Mouse (Mus musculus) inflammation-experienced regulatory T-cells, adult 6 months (primary cell): ENCODE measurements around the gene Ncstn. TPM values are rescaled to one million over a fixed set of nuclear protein-coding genes. Genes with fewer than 3 reads are reported as not detected.

ENCODE experiments used
- ATAC-seq: one replicate; pipeline ENCODE4 v1.8.0; 2017
- polyA plus RNA-seq, 3 experiments: library from polyadenylated mRNA; unstranded; fragments of 100-300 nt; shearing (Covaris generic); gene quantifications; one replicate each; pipeline ENCODE4 v1.2.1; 2017

Ncstn gene
- polyA plus RNA-seq, 3 experiments from 2014 or later: 97.1 to 147 (median 109) TPM

- ATAC-seq: peak; percentile 55
Observed at GRCm38 (mm10) chr1:172027010-172027808, 55.4 kb downstream of the Ncstn start.

DNA sequence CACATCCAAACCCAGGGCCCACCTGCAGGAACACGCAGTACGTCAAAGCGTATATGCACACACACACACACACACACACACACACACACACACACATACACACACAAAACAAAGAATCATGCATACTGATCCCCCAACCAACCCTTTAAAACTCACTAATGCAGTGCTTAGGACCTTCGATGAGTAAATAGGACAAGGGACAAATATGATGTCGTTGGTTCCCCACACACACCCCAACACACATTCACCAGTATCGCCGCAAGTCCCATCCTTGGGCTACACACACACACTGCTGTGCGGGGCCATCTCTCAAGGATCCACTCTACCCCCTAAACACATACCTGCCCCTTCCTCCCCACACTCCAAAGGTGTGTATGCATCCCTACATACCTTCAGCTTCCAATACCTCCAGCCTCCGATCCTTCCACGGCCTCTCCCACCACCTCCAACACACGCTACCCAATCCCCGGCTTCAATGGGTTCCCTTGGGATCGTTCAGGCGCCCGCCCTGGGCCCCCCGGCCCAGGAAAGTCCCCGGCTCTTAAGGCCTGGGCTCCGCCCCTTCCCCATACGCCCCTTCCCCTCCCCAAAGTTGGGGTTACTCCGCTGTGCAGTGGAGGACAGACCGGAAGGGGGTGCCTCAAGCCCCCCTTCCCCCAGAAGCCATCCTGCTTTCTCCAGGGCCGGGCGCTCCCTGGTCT lies 56.2 kb downstream of the Ncstn start:
- ATAC-seq: peak; percentile 75

DNA sequence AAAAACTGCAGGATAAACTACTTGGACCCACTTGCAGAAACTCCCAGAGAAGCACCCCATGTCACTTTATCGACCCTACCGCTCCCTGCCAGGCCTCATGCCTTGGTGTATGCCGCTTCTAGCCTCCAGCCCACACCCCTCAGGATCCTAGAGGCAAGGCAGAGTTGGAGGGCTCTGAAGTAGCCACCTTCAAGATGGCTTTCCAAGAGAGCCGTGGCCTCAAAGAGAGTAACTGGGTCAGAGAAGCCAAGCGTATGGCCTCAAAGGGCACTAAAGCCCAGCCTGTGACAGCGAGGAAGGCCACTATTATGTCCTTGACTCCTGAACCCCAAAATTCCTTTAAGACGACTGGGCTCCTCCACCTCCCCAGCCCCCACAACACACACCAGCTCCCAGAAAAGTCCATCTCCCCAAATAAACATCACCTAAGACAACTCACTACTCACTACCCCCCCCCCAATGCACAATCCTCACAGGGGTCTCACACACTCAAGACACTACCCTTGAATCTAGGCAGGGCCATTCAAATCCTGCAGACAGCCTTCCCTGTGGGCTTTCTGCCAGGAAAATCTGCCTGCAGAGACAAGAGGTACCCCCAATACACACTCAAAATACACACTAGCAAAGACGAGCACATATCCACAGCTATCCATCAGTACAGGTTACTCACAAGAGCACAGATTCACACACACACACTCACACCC lies 57.2 kb downstream of the Ncstn start:
- no peak for ATAC-seq

GRCm38 (mm10) chr1:172024140-172024895 lies 58.3 kb downstream of the Ncstn start:
- ATAC-seq: no peak

DNA sequence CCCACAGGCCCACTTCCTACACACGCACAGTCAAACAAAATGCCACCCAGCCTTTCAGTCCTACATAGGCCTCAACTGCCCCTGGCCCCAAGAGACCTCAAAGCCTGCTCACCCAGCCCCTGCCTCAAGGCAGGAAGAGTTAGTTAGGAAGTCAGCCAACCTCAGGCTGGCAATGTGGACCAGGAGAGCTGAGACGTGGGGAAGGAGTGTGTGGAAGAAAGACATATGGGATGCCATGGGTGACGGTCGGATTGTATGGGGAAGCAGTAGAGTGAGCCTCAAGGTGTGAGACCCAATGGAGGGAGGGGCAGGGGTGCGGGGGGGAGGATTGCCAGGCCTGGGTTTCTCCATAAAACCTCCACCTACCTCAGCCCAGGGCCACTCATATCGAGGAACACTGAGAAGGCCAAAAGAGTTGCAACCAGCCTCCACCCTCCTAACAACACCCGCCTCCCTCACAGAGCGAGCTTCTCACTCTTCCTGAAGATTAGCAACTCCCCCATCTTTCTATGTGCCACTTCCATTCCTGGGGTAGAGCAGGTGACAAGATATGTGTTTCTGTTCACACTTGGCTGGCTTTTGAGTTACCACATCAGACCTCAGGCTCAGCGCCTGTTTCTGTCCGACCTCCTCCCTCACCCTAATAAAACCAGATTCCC lies 62.6 kb downstream of the Ncstn start:
- no peak for ATAC-seq

DNA sequence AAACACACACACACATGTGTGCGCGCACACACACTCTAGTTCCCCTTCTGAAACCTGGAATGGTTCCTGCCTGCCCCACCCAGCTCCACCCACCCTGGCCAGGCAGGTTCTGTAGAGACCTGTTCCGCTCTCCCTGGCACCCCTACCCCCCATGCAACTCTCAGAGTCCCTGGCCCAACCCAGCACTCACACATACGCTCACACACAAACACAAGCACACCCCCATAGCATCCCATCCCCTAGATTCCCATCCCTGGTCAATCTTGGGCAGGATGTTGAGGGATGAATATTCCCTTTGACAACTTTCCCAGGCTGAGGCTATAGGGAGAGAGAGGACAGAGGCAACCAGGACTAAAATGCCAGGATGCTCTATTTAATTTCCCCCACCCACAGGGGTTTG lies 63.3 kb downstream of the Ncstn start:
- ATAC-seq: no peak

GRCm38 (mm10) chr1:172018336-172019311 lies 64.0 kb downstream of the Ncstn start:
- ATAC-seq: no peak

DNA sequence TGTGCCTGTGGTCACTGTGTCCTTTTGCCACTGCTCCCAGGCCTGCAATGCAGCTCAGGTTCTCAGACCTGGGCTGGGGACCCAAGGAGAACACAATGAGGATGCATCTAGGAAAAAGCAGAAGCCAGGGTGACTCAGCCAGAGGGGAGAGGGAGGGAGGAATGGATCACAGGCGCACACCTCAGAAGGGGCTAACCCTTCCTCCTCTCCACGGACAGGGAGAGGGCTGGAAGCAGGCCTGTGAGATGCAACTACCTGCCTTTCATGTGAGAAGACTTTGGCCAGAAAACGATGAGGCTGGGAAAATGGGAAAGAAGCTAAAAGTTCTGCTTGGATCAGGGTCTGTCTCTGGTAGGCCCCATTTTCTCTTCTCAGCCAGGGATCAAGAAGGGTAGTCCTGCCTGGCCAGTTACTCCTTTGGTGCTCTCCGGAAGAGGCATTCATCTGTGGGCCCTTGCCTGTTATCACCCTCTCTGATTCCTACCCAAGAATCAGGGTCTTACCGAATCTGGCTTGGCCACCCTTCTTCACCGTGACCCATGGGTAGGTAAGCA lies 65.0 kb downstream of the Ncstn start:
- no peak for ATAC-seq

DNA sequence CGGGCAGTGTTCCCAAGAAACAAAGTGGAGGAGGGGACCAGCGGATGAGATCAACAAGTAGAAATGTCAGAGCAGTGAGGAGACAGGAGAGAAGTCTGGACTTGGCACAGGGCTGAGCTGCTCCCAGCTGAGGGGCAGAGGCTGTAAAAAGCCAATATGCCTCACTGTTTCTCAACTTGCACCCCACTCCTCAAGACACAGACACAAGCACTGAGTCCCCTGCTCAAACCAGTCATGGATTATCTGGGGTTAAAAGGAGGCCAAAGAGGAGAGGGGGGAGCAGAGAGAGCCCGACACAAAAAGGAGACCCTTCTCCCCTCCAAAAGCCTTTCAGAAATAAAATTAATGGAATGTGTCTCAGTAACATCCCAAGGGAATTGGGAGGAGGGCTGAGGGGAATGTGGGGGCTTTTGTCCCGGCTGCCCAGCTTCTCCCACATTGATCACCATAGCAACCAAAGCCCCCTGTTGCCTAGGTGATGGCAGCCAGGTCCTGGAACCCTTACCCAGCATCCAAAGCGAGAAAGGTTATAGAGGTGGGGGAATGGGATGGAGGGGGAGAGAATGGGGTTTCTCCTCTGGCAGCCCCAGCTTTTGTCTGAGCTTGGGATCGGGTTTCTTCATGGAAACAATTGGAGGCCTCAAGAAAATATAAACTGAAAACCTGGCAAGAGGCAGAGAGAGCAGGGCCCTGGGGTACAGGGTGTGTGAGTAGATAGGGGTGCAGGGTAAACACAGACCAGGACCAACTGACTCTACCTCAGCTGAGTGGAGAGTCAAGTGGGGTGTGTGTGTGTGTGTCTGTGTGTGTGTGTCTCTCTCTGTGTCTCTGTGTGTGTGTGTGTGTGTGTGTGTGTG lies 65.7 kb downstream of the Ncstn start:
- no peak for ATAC-seq

DNA sequence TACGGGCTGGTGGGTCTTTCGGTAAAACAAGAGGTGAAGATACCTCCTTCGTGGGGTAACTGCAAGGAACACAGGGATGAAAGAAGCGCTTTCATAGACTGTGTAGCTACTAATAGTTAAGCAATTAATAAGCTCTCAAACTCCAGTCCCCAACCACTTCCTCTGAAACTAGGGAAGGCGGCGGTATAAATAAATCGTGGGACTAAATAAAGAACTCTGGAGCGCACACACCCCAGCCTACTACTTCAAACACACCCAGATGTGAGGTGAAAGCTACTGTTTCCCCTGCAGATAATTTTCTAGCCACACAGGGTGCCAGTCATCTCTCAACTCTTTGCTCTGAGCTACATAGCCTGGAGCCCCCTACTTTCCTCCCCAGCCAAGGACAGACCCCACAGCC lies 66.6 kb downstream of the Ncstn start:
- ATAC-seq: peak; percentile 29

Other genes starting within 250 kb of the Ncstn start
- 100 to 1,000 TPM; 219 to 268 (median 234) TPM for gene Cd84, start 243.1 kb downstream of the Ncstn start, polyA plus RNA-seq
- gene Gm10521, start 187.1 kb downstream of the Ncstn start, polyA plus RNA-seq: 1 to 10 TPM; 1.4 to 2.7 (median 2.5) TPM
- 100 to 1,000 TPM; 306 to 408 (median 373) TPM for gene Slamf6, start 165.3 kb downstream of the Ncstn start, polyA plus RNA-seq
- under 1 TPM; 0.57 to 0.66 (median 0.64) TPM for gene Vangl2, start 54.4 kb downstream of the Ncstn start, polyA plus RNA-seq
- not detected for gene Nhlh1, start 25.2 kb downstream of the Ncstn start, polyA plus RNA-seq
- gene Copa, start 266 bp downstream of the Ncstn start, polyA plus RNA-seq: 100 to 1,000 TPM in 1 of 3 experiments, 10 to 100 TPM in 2; 94.5 to 111 (median 98.0) TPM
- 10 to 100 TPM; 61.2 to 81.8 (median 78.3) TPM for gene Pex19, start 44.0 kb upstream of the Ncstn start, polyA plus RNA-seq
- gene Dcaf8, start 65.3 kb upstream of the Ncstn start, polyA plus RNA-seq: 10 to 100 TPM; 46.7 to 99.2 (median 78.4) TPM
- gene Pea15a, start 124.0 kb upstream of the Ncstn start, polyA plus RNA-seq: 10 to 100 TPM; 46.0 to 50.6 (median 47.6) TPM
- not detected for gene Casq1, start 137.1 kb upstream of the Ncstn start, polyA plus RNA-seq
- not detected for gene Atp1a4, start 175.6 kb upstream of the Ncstn start, polyA plus RNA-seq
- gene Igsf8, start 178.8 kb upstream of the Ncstn start, polyA plus RNA-seq: 1 to 10 TPM; 3.8 to 5.4 (median 5.2) TPM
- under 1 TPM in 2 of 3 experiments, not detected in 1; 0.12 to 0.52 TPM for gene Atp1a2, start 215.3 kb upstream of the Ncstn start, polyA plus RNA-seq
- gene Kcnj9, start 246.5 kb upstream of the Ncstn start, polyA plus RNA-seq: not detected